Mouse (Mus musculus): ENCODE data around the gene Mbnl2. TPM values are rescaled to one million over a fixed set of nuclear protein-coding genes. Genes with fewer than 3 reads are reported as not detected.

Gene Mbnl2
- total and polyA plus RNA-seq, 3 experiments = 23.8 to 28.9 (median 23.9) TPM

DNA sequence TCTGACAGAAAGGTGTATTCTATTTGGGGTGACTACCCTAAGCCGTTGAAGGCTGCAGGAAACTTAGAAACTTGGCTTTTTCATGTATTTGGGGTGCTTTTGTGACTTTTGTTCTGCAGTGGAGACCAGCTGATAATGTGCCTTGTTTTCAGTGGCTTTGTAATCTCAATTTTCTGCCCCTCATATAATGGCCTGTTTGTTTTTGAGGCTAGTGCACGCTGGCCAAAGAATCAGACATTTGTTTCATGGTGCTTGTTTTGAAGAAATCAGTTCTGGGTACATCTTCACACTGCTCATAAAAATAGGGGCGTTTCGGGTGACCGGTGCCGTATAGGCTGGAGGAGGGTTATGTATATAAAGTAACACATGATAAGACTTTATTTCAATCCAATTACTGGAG, 22.4 kb downstream of the Mbnl2 start:
- TF ChIP-seq MXI1 (IDR thresholded peaks at IDR 0.05; ENCODE audit: low read depth, low read length) (no peak), ELF1 (IDR thresholded peaks at IDR 0.05; ENCODE audit: low read depth, low read length) (no peak), CHD1 (IDR thresholded peaks at IDR 0.05; ENCODE audit: low read depth, low read length) (no peak), JUN (IDR thresholded peaks at IDR 0.05; ENCODE audit: insufficient read depth, low read depth, low read length) (no peak), SIN3A (IDR thresholded peaks at IDR 0.05; ENCODE audit: low read length) (no peak), ZMIZ1 (IDR thresholded peaks at IDR 0.05; ENCODE audit: low read depth, low read length) (no peak), PAX5 (IDR thresholded peaks at IDR 0.05; ENCODE audit: low read length) (no peak), NELFE (IDR thresholded peaks at IDR 0.05; ENCODE audit: low read depth, low read length) (no peak), JUND (conservative IDR thresholded peaks at IDR 0.05; ENCODE audit: low read depth, low read length) (no peak), MYC (IDR thresholded peaks at IDR 0.05; ENCODE audit: low read depth, low read length) (no peak)
- peaks cover 0 to 20% of the 10 kb centered on the region in 2 experiments for H3K36me3 ChIP-seq (replicated peaks in 1 of 2; ENCODE audit: control insufficient read depth in 1 of 2, insufficient read depth in 1 of 2, low read length in 1 of 2)
- in situ Hi-C loops (cut with MboI; ENCODE audit: low pct_ligation_motif_present, low pct_unique_long_range_greater_than_20kb, low sequenced_read_pairs) = loop anchor here (25.0 kb wide), 1 partner anchor 1611 kb away; no protein-coding TSS in a partner anchor
- H3K9ac ChIP-seq (ENCODE audit: insufficient read depth, low read depth) = peak overlapping the region; percentile 61
- H3K9me3 ChIP-seq (replicated peaks; ENCODE audit: low read length) = no peaks in the 10 kb centered on the region
- dilution Hi-C loops (cut with MboI; ENCODE audit: extremely low pct_ligation_motif_present, extremely low pct_unique_long_range_greater_than_20kb, low sequenced_read_pairs) = no loop called here
- no peaks in the 10 kb centered on the region for H3K27me3 ChIP-seq (replicated peaks)
- peak overlapping the region; percentile 80 for H3K4me2 ChIP-seq (ENCODE audit: insufficient read depth, low read depth, poor library complexity, severe bottlenecking)
- H3K79me2 ChIP-seq (replicated peaks; ENCODE audit: control insufficient read depth, extremely low read depth, insufficient read depth, poor library complexity, severe bottlenecking) = peaks cover 45% of the 10 kb centered on the region
- no peak overlapping the region; the same call in 1 of the 2 replicates for H3K27ac ChIP-seq (ENCODE audit: insufficient read depth, low read depth)
- peaks cover 15 to 48% of the 10 kb centered on the region in 2 experiments for H3K4me1 ChIP-seq (ENCODE audit: control insufficient read depth in 1 of 2, insufficient read depth in 2 of 2)
- no peak for DNase-seq (ENCODE audit: extremely low read depth)
- peak overlapping the region in 2 of 3 experiments; percentile 6 to 30 for H3K4me3 ChIP-seq (replicated peaks in 1 of 3; ENCODE audit: low read depth in 2 of 3, low read length in 2 of 3, poor library complexity in 1 of 3)

DNA sequence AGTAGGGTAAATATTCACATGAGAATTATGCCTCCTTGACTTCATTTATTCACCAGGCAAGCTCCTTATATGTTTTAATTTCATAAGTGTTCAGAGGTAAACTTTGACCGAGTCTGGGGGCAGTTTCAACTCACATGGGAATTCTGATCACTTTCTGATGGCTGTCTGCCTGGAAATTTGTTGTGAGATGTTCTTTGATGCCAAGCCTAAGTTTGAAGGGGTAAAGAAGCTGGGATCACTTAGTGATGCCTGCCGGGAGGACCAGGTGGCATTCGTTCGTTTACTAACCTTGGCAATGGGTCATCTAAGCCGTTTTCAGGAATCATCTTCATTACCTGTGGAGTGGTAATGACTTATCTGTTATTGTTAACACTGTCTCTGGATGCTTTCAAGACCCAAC, 23.0 kb downstream of the Mbnl2 start:
- H3K36me3 ChIP-seq (replicated peaks in 1 of 2; ENCODE audit: control insufficient read depth in 1 of 2, insufficient read depth in 1 of 2, low read length in 1 of 2) = peaks cover 0 to 21% of the 10 kb centered on the region in 2 experiments
- in situ Hi-C loops (cut with MboI; ENCODE audit: low pct_ligation_motif_present, low pct_unique_long_range_greater_than_20kb, low sequenced_read_pairs) (loop anchor here (25.0 kb wide), 1 partner anchor 1611 kb away; no protein-coding TSS in a partner anchor), dilution Hi-C loops (cut with MboI; ENCODE audit: extremely low pct_ligation_motif_present, extremely low pct_unique_long_range_greater_than_20kb, low sequenced_read_pairs) (no loop called here)
- no peaks in the 10 kb centered on the region for H3K27me3 ChIP-seq (replicated peaks)
- peaks cover 15 to 54% of the 10 kb centered on the region in 2 experiments for H3K4me1 ChIP-seq (ENCODE audit: control insufficient read depth in 1 of 2, insufficient read depth in 2 of 2)
- peak overlapping the region; percentile 34; the same call in 1 of the 2 replicates for H3K4me2 ChIP-seq (ENCODE audit: insufficient read depth, low read depth, poor library complexity, severe bottlenecking)
- TF ChIP-seq BHLHE40 (IDR thresholded peaks at IDR 0.05; ENCODE audit: low read depth, low read length) = no peak
- TF ChIP-seq KAT2A (IDR thresholded peaks at IDR 0.05; ENCODE audit: insufficient replicate concordance, low read length) = no peak
- TF ChIP-seq MAFK (IDR thresholded peaks at IDR 0.05; ENCODE audit: insufficient replicate concordance, low read length) = no peak
- TF ChIP-seq NRF1 (IDR thresholded peaks at IDR 0.05; ENCODE audit: low read depth, low read length) = no peak
- H3K79me2 ChIP-seq (replicated peaks; ENCODE audit: control insufficient read depth, extremely low read depth, insufficient read depth, poor library complexity, severe bottlenecking) = peaks cover 45% of the 10 kb centered on the region
- H3K4me3 ChIP-seq (replicated peaks in 1 of 3; ENCODE audit: low read depth in 2 of 3, low read length in 2 of 3, poor library complexity in 1 of 3) = no peak overlapping the region
- H3K9ac ChIP-seq (ENCODE audit: insufficient read depth, low read depth) = no peak overlapping the region; the same call in 1 of the 2 replicates
- no peak overlapping the region for H3K27ac ChIP-seq (ENCODE audit: insufficient read depth, low read depth)
- H3K9me3 ChIP-seq (replicated peaks; ENCODE audit: low read length) = no peaks in the 10 kb centered on the region
- no peak for DNase-seq (ENCODE audit: extremely low read depth)

Measured in CH12.LX (cell line).